Mouse (Mus musculus) CH12.LX (cell line): Measurements from ENCODE around the gene Larp4. TPM values are rescaled to one million over a fixed set of nuclear protein-coding genes. Genes with fewer than 3 reads are reported as not detected.
A peak's percentile ranks its signal among the peaks of the same experiment; 100 is the strongest.

Experiments used
- DNase-seq: peaks from one replicate; pipeline ENCODE4 v3.0.0-alpha.2; 2013; ENCODE audit errors: extremely low read depth
- H3K27ac ChIP-seq: 2 replicates; pipeline ENCODE4 v1.5.1; 2012; ENCODE audit warnings: low read depth, mild to moderate bottlenecking, control low read depth, moderate library complexity; ENCODE audit not compliant: insufficient read depth
- H3K27me3 ChIP-seq: replicated peaks from 2 replicates; pipeline ENCODE3; 2012; ENCODE audit warnings: inconsistent platforms
- H3K36me3 ChIP-seq, 2 experiments: replicated peaks in 1 of 2; 2 replicates each; pipeline versions ENCODE3 to v1.6.1; 2012; ENCODE audit warnings: inconsistent platforms in 1 of 2, low read length in 1 of 2, mild to moderate bottlenecking in 1 of 2, mixed read lengths in 1 of 2, moderate library complexity in 1 of 2; ENCODE audit not compliant: control insufficient read depth in 1 of 2, insufficient read depth in 1 of 2
- H3K4me1 ChIP-seq, 2 experiments: 2 replicates each; pipeline ENCODE4 v1.6.1; 2012; ENCODE audit warnings: inconsistent platforms in 1 of 2, moderate library complexity in 1 of 2; ENCODE audit not compliant: insufficient read depth in 2 of 2, control insufficient read depth in 1 of 2
- H3K4me2 ChIP-seq: 2 replicates; pipeline ENCODE4 v1.6.1; 2012; ENCODE audit warnings: low read depth, mild to moderate bottlenecking, control low read depth; ENCODE audit not compliant: poor library complexity, insufficient read depth, severe bottlenecking
- H3K4me3 ChIP-seq, 3 experiments: fragments of 150-350 bp in 1 of 3; sonication (generic) in 1 of 3; replicated peaks in 1 of 3; 2 replicates each; pipeline versions ENCODE3 to v1.5.1; 2011 to 2012; ENCODE audit warnings: low read depth in 2 of 3, low read length in 2 of 3, mild to moderate bottlenecking in 2 of 3, moderate library complexity in 2 of 3, control low read depth in 1 of 3, improper control_type of control experiment in 1 of 3, inconsistent platforms in 1 of 3, mixed read lengths in 1 of 3; ENCODE audit not compliant: poor library complexity in 1 of 3
- H3K79me2 ChIP-seq: replicated peaks from 2 replicates; pipeline ENCODE4 v1.6.1; 2012; ENCODE audit warnings: mild to moderate bottlenecking, moderate library complexity; ENCODE audit not compliant: control insufficient read depth, poor library complexity, insufficient read depth, severe bottlenecking; ENCODE audit errors: extremely low read depth
- H3K9ac ChIP-seq: 2 replicates; pipeline ENCODE4 v1.6.1; 2012; ENCODE audit warnings: low read depth, mild to moderate bottlenecking, control low read depth, moderate library complexity; ENCODE audit not compliant: insufficient read depth
- H3K9me3 ChIP-seq: replicated peaks from 2 replicates; pipeline ENCODE3; 2012; ENCODE audit warnings: low read length, inconsistent platforms, mixed read lengths
- CHD1 ChIP-seq: IDR thresholded peaks from 2 replicates; pipeline ENCODE4 v1.6.1; 2012; ENCODE audit warnings: low read depth, low read length, improper control_type of control experiment, inconsistent platforms
- JUN ChIP-seq: IDR thresholded peaks from 2 replicates; pipeline ENCODE4 v1.6.1; 2011; ENCODE audit warnings: low read depth, mild to moderate bottlenecking, low read length, improper control_type of control experiment, moderate library complexity; ENCODE audit not compliant: insufficient read depth
- JUND ChIP-seq: conservative IDR thresholded peaks from 2 replicates; pipeline ENCODE4 v1.6.1; 2011; ENCODE audit warnings: low read depth, low read length, improper control_type of control experiment
- KAT2A ChIP-seq: IDR thresholded peaks from 2 replicates; pipeline ENCODE4 v1.6.1; 2012; ENCODE audit warnings: low read length, improper control_type of control experiment, inconsistent platforms; ENCODE audit not compliant: insufficient replicate concordance
- MAFK ChIP-seq: IDR thresholded peaks from 2 replicates; pipeline ENCODE4 v1.6.1; 2011; ENCODE audit warnings: low read length, improper control_type of control experiment; ENCODE audit not compliant: insufficient replicate concordance
- MAX ChIP-seq: IDR thresholded peaks from 2 replicates; pipeline ENCODE4 v1.6.1; 2011; ENCODE audit warnings: low read length, improper control_type of control experiment
- MAZ ChIP-seq: IDR thresholded peaks from 2 replicates; pipeline ENCODE4 v1.6.1; 2012; ENCODE audit warnings: low read depth, mild to moderate bottlenecking, inconsistent platforms, low read length, improper control_type of control experiment, moderate library complexity
- MEF2A ChIP-seq: IDR thresholded peaks from 2 replicates; pipeline ENCODE4 v1.6.1; 2014; ENCODE audit warnings: low read depth, mild to moderate bottlenecking, inconsistent platforms, low read length, improper control_type of control experiment, borderline replicate concordance
- MXI1 ChIP-seq: IDR thresholded peaks from 2 replicates; pipeline ENCODE4 v1.6.1; 2011; ENCODE audit warnings: mild to moderate bottlenecking, low read depth, low read length, improper control_type of control experiment
- MYC ChIP-seq: IDR thresholded peaks from 2 replicates; pipeline ENCODE4 v1.6.1; 2011; ENCODE audit warnings: low read depth, mild to moderate bottlenecking, improper control_type of control experiment, low read length
- NELFE ChIP-seq: IDR thresholded peaks from 2 replicates; pipeline ENCODE4 v1.6.1; 2011; ENCODE audit warnings: low read depth, low read length, improper control_type of control experiment
- NRF1 ChIP-seq: IDR thresholded peaks from 2 replicates; pipeline ENCODE4 v1.6.1; 2014; ENCODE audit warnings: low read depth, mild to moderate bottlenecking, inconsistent platforms, low read length, improper control_type of control experiment, moderate library complexity
- POLR2A ChIP-seq: IDR thresholded peaks from 2 replicates; pipeline ENCODE4 v1.6.1; 2011; ENCODE audit warnings: low read depth, mild to moderate bottlenecking, improper control_type of control experiment, low read length
- POLR2AphosphoS2 ChIP-seq: IDR thresholded peaks from 2 replicates; pipeline ENCODE4 v1.6.1; 2011; ENCODE audit warnings: low read depth, low read length, improper control_type of control experiment
- RAD21 ChIP-seq: IDR thresholded peaks from 2 replicates; pipeline ENCODE4 v1.6.1; 2011; ENCODE audit warnings: low read depth, mild to moderate bottlenecking, low read length, improper control_type of control experiment, moderate library complexity
- RCOR1 ChIP-seq: conservative IDR thresholded peaks from 2 replicates; pipeline ENCODE4 v1.6.1; 2012; ENCODE audit warnings: low read depth, mild to moderate bottlenecking, inconsistent platforms, low read length, improper control_type of control experiment
- SIN3A ChIP-seq: IDR thresholded peaks from 2 replicates; pipeline ENCODE4 v1.6.1; 2012; ENCODE audit warnings: low read length, improper control_type of control experiment, inconsistent platforms
- SMC3 ChIP-seq: IDR thresholded peaks from 2 replicates; pipeline ENCODE4 v1.6.1; 2011; ENCODE audit warnings: low read depth, low read length, improper control_type of control experiment
- TBP ChIP-seq: conservative IDR thresholded peaks from 2 replicates; pipeline ENCODE4 v1.6.1; 2011; ENCODE audit warnings: low read depth, low read length, improper control_type of control experiment
- TCF12 ChIP-seq: IDR thresholded peaks from 2 replicates; pipeline ENCODE4 v1.6.1; 2014; ENCODE audit warnings: low read depth, mild to moderate bottlenecking, inconsistent platforms, low read length, improper control_type of control experiment
- USF1 ChIP-seq: IDR thresholded peaks from 2 replicates; pipeline ENCODE4 v1.6.1; 2014; ENCODE audit warnings: low read depth, mild to moderate bottlenecking, inconsistent platforms, low read length, improper control_type of control experiment
- USF2 ChIP-seq: conservative IDR thresholded peaks from 2 replicates; pipeline ENCODE4 v1.6.1; 2011; ENCODE audit warnings: low read depth, low read length, improper control_type of control experiment
- ZC3H11A ChIP-seq: IDR thresholded peaks from 2 replicates; pipeline ENCODE4 v1.6.1; 2012; ENCODE audit warnings: low read depth, mild to moderate bottlenecking, inconsistent platforms, low read length, improper control_type of control experiment
- ZMIZ1 ChIP-seq: IDR thresholded peaks from 2 replicates; pipeline ENCODE4 v1.6.1; 2012; ENCODE audit warnings: low read depth, mild to moderate bottlenecking, inconsistent platforms, low read length, improper control_type of control experiment
- ZNF384 ChIP-seq: IDR thresholded peaks from 2 replicates; pipeline ENCODE4 v1.6.1; 2012; ENCODE audit warnings: low read depth, low read length, improper control_type of control experiment, inconsistent platforms
- dilution Hi-C: fragments of 300-500 bp; cut with MboI; formaldehyde crosslinking; loops from 2 replicates; pipeline ENCODE4 v1.14.3; 2020; ENCODE audit warnings: low sequenced_read_pairs; ENCODE audit not compliant: extremely low pct_unique_long_range_greater_than_20kb, extremely low pct_ligation_motif_present
- in situ Hi-C: fragments of 300-500 bp; cut with MboI; formaldehyde crosslinking; loops from 3 replicates; pipeline ENCODE4 v1.14.3; 2019; ENCODE audit warnings: low sequenced_read_pairs, low pct_ligation_motif_present, low pct_unique_long_range_greater_than_20kb, mixed read lengths
- polyA plus RNA-seq: library from polyadenylated mRNA; unstranded; fragments of >175 nt; gene quantifications from 2 replicates; pipeline ENCODE4 v1.2.1, GENCODE M21; 2012; ENCODE audit warnings: low read depth; ENCODE audit not compliant: insufficient read length
- total RNA-seq, 2 experiments: library from RNA; depleted of rRNA; stranded (reverse); fragments of 300-350 nt in 1 of 2; fragments of >200 nt in 1 of 2; gene quantifications; 2 replicates each; pipeline ENCODE4 v1.2.3; 2012 to 2014

The Larp4 gene
- total and polyA plus RNA-seq, 3 experiments = 81.9 to 135 (median 96.3) TPM

- dilution Hi-C loops = no loop called here
- Histone ChIP-seq H3K9me3 (no peaks in the 10 kb centered on the region), H3K9ac (peak overlapping the region; percentile 67), H3K36me3 (peaks cover 0 to 3% of the 10 kb centered on the region in 2 experiments), H3K27me3 (no peaks in the 10 kb centered on the region), H3K4me1 (peaks cover 0 to 44% of the 10 kb centered on the region in 2 experiments; a peak in 2 of 4 replicates), H3K4me2 (peak overlapping the region; percentile 82), H3K27ac (peak overlapping the region; percentile 48), H3K79me2 (peaks cover 49% of the 10 kb centered on the region), H3K4me3 (peak overlapping the region; percentile 87 to 100 (median 98))
- in situ Hi-C loops = no loop called here
- DNase-seq = peak; percentile 78
- TF ChIP-seq MEF2A (no peak), USF1 (peak; percentile 29; the same call in 1 of the 2 replicates), TBP (no peak), NRF1 (peak; percentile 69), ZNF384 (0 out of 2 replicates have a peak, but pooled peaks have one; percentile 17), CHD1 (no peak), MYC (peak; percentile 67; the same call in 1 of the 2 replicates), SIN3A (peak; percentile 83), MAFK (no peak), MAX (peak; percentile 91; the same call in 1 of the 2 replicates), MXI1 (peak; percentile 97)
These were observed 3.4 kb downstream of the Larp4 start for GRCm38 (mm10) chr15:99972989-99973911.

GRCm38 (mm10) chr15:99974476-99975220 is 4.8 kb downstream of the Larp4 start:
- in situ Hi-C loops = no loop called here
- H3K9me3 ChIP-seq = no peaks in the 10 kb centered on the region
- H3K4me1 ChIP-seq = peaks cover 0 to 51% of the 10 kb centered on the region in 2 experiments; a peak in 2 of 4 replicates

More at GRCm38 (mm10) chr15:99974476-99975220, 4.8 kb downstream of the Larp4 start:
- no peak for TF ChIP-seq MEF2A
- TF ChIP-seq JUND = no peak
- TF ChIP-seq MXI1 = no peak
- no peak for TF ChIP-seq RCOR1
- TF ChIP-seq NELFE = no peak
- TF ChIP-seq JUN = no peak
- TF ChIP-seq MAZ = no peak
- TF ChIP-seq SIN3A = no peak
- TF ChIP-seq ZMIZ1 = no peak
- TF ChIP-seq TCF12 = no peak
- no peak for TF ChIP-seq POLR2AphosphoS2
- no peak for TF ChIP-seq MYC
- TF ChIP-seq RAD21 = no peak
- no peak for TF ChIP-seq SMC3
- TF ChIP-seq ZC3H11A = no peak
- no peak for TF ChIP-seq KAT2A
- TF ChIP-seq POLR2A = no peak
- TF ChIP-seq USF2 = no peak
- H3K27me3 ChIP-seq = no peaks in the 10 kb centered on the region
- H3K36me3 ChIP-seq = peaks cover 0 to 5% of the 10 kb centered on the region in 2 experiments
- no peak for DNase-seq
- peak overlapping the region; percentile 47; the same call in 1 of the 2 replicates for H3K4me2 ChIP-seq
- dilution Hi-C loops = no loop called here
- H3K9ac ChIP-seq = peak overlapping the region; percentile 67; the same call in 1 of the 2 replicates
- peaks cover 61% of the 10 kb centered on the region for H3K79me2 ChIP-seq
- H3K4me3 ChIP-seq = peak overlapping the region in 2 of 3 experiments; percentile 67 to 100
- H3K27ac ChIP-seq = no peak overlapping the region
